ENCODE assay signal across 8 mouse cellular contexts in the genomic region with DNA sequence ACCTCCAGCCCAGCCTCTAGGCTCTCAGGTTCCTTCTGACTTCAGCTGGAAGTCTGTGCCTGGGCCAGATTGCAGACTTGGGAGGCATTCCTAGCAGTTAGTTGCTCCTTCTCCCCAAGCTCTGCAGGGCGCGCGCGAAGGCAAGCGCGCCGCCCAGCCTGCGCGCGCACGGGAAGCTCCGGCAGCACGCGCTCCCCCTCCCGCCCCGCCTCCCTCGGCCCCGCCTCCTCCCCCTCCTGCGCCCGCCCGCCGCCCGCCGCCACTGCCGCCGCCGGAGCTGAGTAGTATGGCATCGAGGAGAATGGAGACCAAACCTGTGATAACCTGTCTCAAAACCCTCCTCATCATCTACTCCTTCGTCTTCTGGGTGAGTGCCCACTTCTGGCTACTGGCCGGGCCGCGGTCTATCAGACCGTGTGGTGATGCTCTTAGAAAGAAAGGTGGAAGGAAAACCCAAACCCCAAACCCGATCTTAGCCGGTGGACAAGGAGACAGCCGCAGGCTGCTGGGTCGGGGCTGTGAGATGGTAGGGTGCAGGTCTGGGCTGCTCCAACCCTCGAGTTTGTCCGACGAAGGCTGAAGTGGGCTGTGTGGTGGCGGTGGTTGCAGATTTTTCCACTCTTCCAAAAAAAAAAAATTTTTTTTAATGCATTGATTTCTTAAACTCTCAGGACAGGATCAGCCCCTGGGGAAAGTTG. TPM values are rescaled to one million over a fixed set of nuclear protein-coding genes. Genes with fewer than 3 reads are reported as not detected.
DNase-seq lines count a peak whose midpoint lies in the region; ATAC-seq and TF ChIP-seq lines count a peak whose summit lies in the region.

A gene (plus strand): TSS at position 287 of the 698 bp plus-strand sequence.

- ATAC-seq in CD4-positive, CD25-positive, alpha-beta regulatory T cell, adult 4 months: no peak
- peak; percentile 87 for ATAC-seq in embryonic facial prominence, embryonic 14.5 days (ENCODE audit: low read depth)
- ATAC-seq in limb, embryonic 13.5 days (ENCODE audit: low FRiP score, low read depth): peak; percentile 82
- ATAC-seq in midbrain, embryonic 13.5 days: peak; percentile 83

- no peaks in the 10 kb centered on the region for H3K4me1 ChIP-seq in embryonic facial prominence, embryonic 14.5 days (ENCODE audit: control insufficient read depth, insufficient read depth, low read length)
- H3K4me1 ChIP-seq in kidney, adult 2 months (ENCODE audit: control insufficient read depth, insufficient read depth, low read length): no peaks in the 10 kb centered on the region
- H3K4me1 ChIP-seq in limb, embryonic 13.5 days: no peaks in the 10 kb centered on the region
- H3K4me1 ChIP-seq in midbrain, embryonic 13.5 days (replicated peaks): no peaks in the 10 kb centered on the region

- no peaks in the 10 kb centered on the region for H3K9me3 ChIP-seq in embryonic facial prominence, embryonic 14.5 days (ENCODE audit: control insufficient read depth, low read length)
- no peaks in the 10 kb centered on the region for H3K9me3 ChIP-seq in limb, embryonic 13.5 days
- no peaks in the 10 kb centered on the region for H3K9me3 ChIP-seq in midbrain, embryonic 13.5 days

- 23% methylated on average over 14 of the region's 41 CpGs for WGBS in embryonic facial prominence, embryonic 14.5 days
- WGBS in kidney, adult 2 months: 0% methylated on average over 36 of the region's 41 CpGs
- WGBS in limb, embryonic 13.5 days: 11% methylated on average over 28 of the region's 41 CpGs
- WGBS in midbrain, embryonic 13.5 days: 25% methylated on average over 37 of the region's 41 CpGs

- TF ChIP-seq CTCF in kidney, adult 2 months (conservative IDR thresholded peaks at IDR 0.05; ENCODE audit: insufficient read depth, insufficient read length, low read depth, low read length): no peak

- DNase-seq in CD4-positive, CD25-positive, alpha-beta regulatory T cell, adult 2 months (ENCODE audit: low read depth, low spot score): peak; percentile 14
- DNase-seq in embryonic facial prominence, embryonic 14.5 days (ENCODE audit: low spot score): peak; percentile 72
- DNase-seq in heart, adult 8-10 months (ENCODE audit: low spot score): peak; percentile 31
- DNase-seq in kidney, adult 2 months: peak; percentile 58
- peak; percentile 0 for DNase-seq in splenic B cell, adult 2 months (ENCODE audit: low read depth, low spot score)

- H3K27me3 ChIP-seq in embryonic facial prominence, embryonic 14.5 days (replicated peaks; ENCODE audit: control insufficient read depth, insufficient read depth, low read length): no peaks in the 10 kb centered on the region
- no peaks in the 10 kb centered on the region for H3K27me3 ChIP-seq in kidney, adult 2 months (replicated peaks; ENCODE audit: control insufficient read depth, insufficient read depth, low read length)
- peaks cover 13% of the 10 kb centered on the region; the same call in 1 of the 2 replicates for H3K27me3 ChIP-seq in limb, embryonic 13.5 days
- no peaks in the 10 kb centered on the region for H3K27me3 ChIP-seq in midbrain, embryonic 13.5 days
- H3K27me3 ChIP-seq in splenic B cell, adult 2 months (ENCODE audit: control insufficient read depth, insufficient read depth, low read length, poor library complexity, severe bottlenecking): no peaks in the 10 kb centered on the region

- peak within 1 kb of the TSS; percentile 49 for H3K4me3 ChIP-seq in embryonic facial prominence, embryonic 14.5 days (ENCODE audit: low read depth, low read length)
- H3K4me3 ChIP-seq in kidney, adult 2 months (ENCODE audit: insufficient read depth, low read depth, low read length): peak within 1 kb of the TSS; percentile 79
- peak within 1 kb of the TSS; percentile 49 for H3K4me3 ChIP-seq in limb, embryonic 13.5 days
- H3K4me3 ChIP-seq in midbrain, embryonic 13.5 days (replicated peaks): peak within 1 kb of the TSS; percentile 49

- H3K4me2 ChIP-seq in embryonic facial prominence, embryonic 14.5 days (ENCODE audit: low read depth, low read length): peak within 1 kb of the TSS; percentile 61
- H3K4me2 ChIP-seq in limb, embryonic 13.5 days (replicated peaks): peak within 1 kb of the TSS; percentile 70
- H3K4me2 ChIP-seq in midbrain, embryonic 13.5 days (replicated peaks): peak within 1 kb of the TSS; percentile 61

- H3K9ac ChIP-seq in embryonic facial prominence, embryonic 14.5 days (ENCODE audit: low read depth, low read length): peak within 1 kb of the TSS; percentile 62
- H3K9ac ChIP-seq in limb, embryonic 13.5 days: peak within 1 kb of the TSS; percentile 54
- peak within 1 kb of the TSS; percentile 68 for H3K9ac ChIP-seq in midbrain, embryonic 13.5 days (replicated peaks)

- peak within 1 kb of the TSS; percentile 48 for H3K27ac ChIP-seq in embryonic facial prominence, embryonic 14.5 days (replicated peaks; ENCODE audit: low read depth, low read length)
- no peak within 1 kb of the TSS for H3K27ac ChIP-seq in kidney, adult 2 months (ENCODE audit: insufficient read depth, low read depth, low read length)
- no peak within 1 kb of the TSS for H3K27ac ChIP-seq in limb, embryonic 13.5 days
- H3K27ac ChIP-seq in midbrain, embryonic 13.5 days: peak within 1 kb of the TSS; percentile 64

- TF ChIP-seq POLR2A in kidney, adult 2 months (IDR thresholded peaks at IDR 0.05; ENCODE audit: low read depth, low read length): no peak

- no peaks in the 10 kb centered on the region for H3K36me3 ChIP-seq in embryonic facial prominence, embryonic 14.5 days (ENCODE audit: control insufficient read depth, insufficient read depth, low read length)
- H3K36me3 ChIP-seq in kidney, adult 2 months (ENCODE audit: control insufficient read depth, insufficient read depth, low read length): no peaks in the 10 kb centered on the region
- H3K36me3 ChIP-seq in limb, embryonic 13.5 days: no peaks in the 10 kb centered on the region
- no peaks in the 10 kb centered on the region for H3K36me3 ChIP-seq in midbrain, embryonic 13.5 days
- no peaks in the 10 kb centered on the region for H3K36me3 ChIP-seq in splenic B cell, adult 2 months (ENCODE audit: control insufficient read depth, insufficient read depth, low read length, poor library complexity, severe bottlenecking)

RNA-seq across cellular contexts. Expression of the gene that starts here (rescaled TPM):
- not detected for polyA plus RNA-seq in CD4-positive, CD25-positive, alpha-beta regulatory T cell, adult 4 months (2017; shearing (Covaris generic))
- 97.5 TPM in 2 replicates for polyA plus RNA-seq in embryonic facial prominence, embryonic 14.5 days (2014; fragmentation: Nextera tagmentation; extraction: Ambion mirVana)
- 100 to 1,000 TPM; 113 to 130 (median 125) TPM for total RNA-seq in heart, adult 8-10 months (2022)
- polyA plus RNA-seq in kidney, adult 2 months (2012; rRNA removed): 81.7 and 86.1 TPM in 2 replicates
- polyA plus RNA-seq in limb, embryonic 13.5 days (2015; fragmentation: Nextera tagmentation; extraction: Ambion mirVana): 55.9 and 56.7 TPM in 2 replicates
- polyA plus RNA-seq in midbrain, embryonic 13.5 days (2015; fragmentation: Nextera tagmentation; extraction: Ambion mirVana): 189 and 209 TPM in 2 replicates

Comparison
In these comparisons a context has a peak if more than half of its experiments do, and no peak if none do; other contexts are left out.
1. RNA of the gene that starts here (polyA plus RNA-seq): 189 to 209 TPM in midbrain, embryonic 13.5 days, 97.5 TPM in embryonic facial prominence, embryonic 14.5 days, 81.7 to 86.1 TPM in kidney, adult 2 months and 55.9 to 56.7 TPM in limb, embryonic 13.5 days; not detected in CD4-positive, CD25-positive, alpha-beta regulatory T cell, adult 4 months; every median in the first group is over 10 times any median in the second.
2. DNase-seq: peak in every context shown above with its lines; median percentile 72 in embryonic facial prominence, embryonic 14.5 days; 58 in kidney, adult 2 months; 31 in heart, adult 8-10 months; 14 in CD4-positive, CD25-positive, alpha-beta regulatory T cell, adult 2 months; 0 in splenic B cell, adult 2 months.
3. H3K27ac ChIP-seq: peak in embryonic facial prominence, embryonic 14.5 days (single experiment) and midbrain, embryonic 13.5 days (single experiment); none in kidney, adult 2 months (single experiment) and limb, embryonic 13.5 days (single experiment).
4. Peak in every context shown above with its lines, with median percentiles within 50 percentile points of each other: H3K4me2 ChIP-seq, H3K4me3 ChIP-seq and H3K9ac ChIP-seq.